Mouse (Mus musculus) cerebellum, adult (tissue): ENCODE results near the gene Dnah6.

ENCODE experiments used
- ATAC-seq: cut with Nextera tagmentation; 2 replicates; pipeline ENCODE4 v1.9.2; 2017; ENCODE audit warnings: mild to moderate bottlenecking, moderate library complexity, mixed read lengths; ENCODE audit not compliant: insufficient number of reproducible peaks, low FRiP score, low TSS enrichment

Dnah6 gene

GRCm38 (mm10) chr6:72981851-72982250 lies 239.6 kb downstream of the Dnah6 start:
- ATAC-seq, result no peak

- no peak for ATAC-seq
These were observed 240.3 kb downstream of the Dnah6 start for GRCm38 (mm10) chr6:72981124-72981651.

- no peak for ATAC-seq
These were observed 244.6 kb downstream of the Dnah6 start for GRCm38 (mm10) chr6:72976866-72977265.

GRCm38 (mm10) chr6:72971074-72971473 lies 250.4 kb downstream of the Dnah6 start:
- ATAC-seq, result no peak

- no peak for ATAC-seq
These were observed 251.7 kb downstream of the Dnah6 start for GRCm38 (mm10) chr6:72969787-72970186.
